Mouse (Mus musculus) lung, embryonic 16.5 days (tissue): ENCODE data around the gene Tyk2. TPM values are rescaled to one million over a fixed set of nuclear protein-coding genes. Genes with fewer than 3 reads are reported as not detected.

Source experiments
- ATAC-seq: fragments of 200-750 bp; cut with Nextera tagmentation; 2 replicates; pipeline ENCODE4 v1.8.0; 2017; ENCODE audit warnings: low read depth, mild to moderate bottlenecking, moderate library complexity
- H3K27ac ChIP-seq: fragments of 300-500 bp; sonication (generic); 2 replicates; pipeline ENCODE4 v1.5.1; 2014; ENCODE audit warnings: mild to moderate bottlenecking, control low read depth, low read length
- H3K27me3 ChIP-seq: fragments of 300-500 bp; sonication (generic); 2 replicates; pipeline ENCODE4 v1.6.1; 2014; ENCODE audit warnings: low read depth, low read length, mixed read lengths; ENCODE audit not compliant: control insufficient read depth, insufficient read depth
- H3K36me3 ChIP-seq: fragments of 300-500 bp; sonication (generic); 2 replicates; pipeline ENCODE4 v1.6.1; 2014; ENCODE audit warnings: low read length; ENCODE audit not compliant: control insufficient read depth, insufficient read depth
- H3K4me1 ChIP-seq: fragments of 300-500 bp; sonication (generic); replicated peaks from 2 replicates; pipeline ENCODE4 v1.6.1; 2014; ENCODE audit warnings: low read length, mixed read lengths; ENCODE audit not compliant: control insufficient read depth, insufficient read depth
- H3K4me2 ChIP-seq: fragments of 300-500 bp; sonication (generic); 2 replicates; pipeline ENCODE4 v1.6.1; 2014; ENCODE audit warnings: low read depth, low read length, control low read depth
- H3K4me3 ChIP-seq: fragments of 300-500 bp; sonication (generic); 2 replicates; pipeline ENCODE4 v1.5.1; 2014; ENCODE audit warnings: mild to moderate bottlenecking, low read length, control low read depth
- H3K9ac ChIP-seq: fragments of 300-500 bp; sonication (generic); 2 replicates; pipeline ENCODE4 v1.6.1; 2014; ENCODE audit warnings: low read length, control low read depth
- H3K9me3 ChIP-seq: fragments of 300-500 bp; sonication (generic); 2 replicates; pipeline ENCODE4 v1.6.1; 2016; ENCODE audit warnings: low read length; ENCODE audit not compliant: control insufficient read depth
- WGBS: fragments of 180-500 bp; shearing (Covaris S2); extraction: QIAGEN DNeasy Blood & Tissue Kit; methylation state at CpG from one replicate; pipeline ENCODE4 v1.1.7; 2014; 5-methylcytosine and 5-hydroxymethylcytosine counted together
- polyA plus RNA-seq: library from polyadenylated mRNA; unstranded; fragments of >200 nt; fragmentation: Nextera tagmentation; extraction: Ambion mirVana; gene quantifications from 2 replicates; pipeline ENCODE4 v1.2.1, GENCODE M21; 2015

The Tyk2 gene
- polyA plus RNA-seq, 1 experiment from 2014 or later, result 16.9 TPM

- Histone ChIP-seq H3K9ac (no peak overlapping the region), H3K4me1 (peaks cover 4% of the 10 kb centered on the region; the same call in 1 of the 2 replicates), H3K9me3 (no peaks in the 10 kb centered on the region), H3K27me3 (no peaks in the 10 kb centered on the region), H3K36me3 (peaks cover 8% of the 10 kb centered on the region; the same call in 1 of the 2 replicates), H3K27ac (no peak overlapping the region), H3K4me2 (no peak overlapping the region), H3K4me3 (no peak overlapping the region)
- no peak for ATAC-seq
- WGBS, result 80% methylated on average over 9 of the region's 9 CpGs
Observed at GRCm38 (mm10) chr9:21125502-21126258, 5.4 kb downstream of the Tyk2 start.

- no peaks in the 10 kb centered on the region for H3K9me3 ChIP-seq
- no peak overlapping the region for H3K27ac ChIP-seq
- H3K4me1 ChIP-seq, result no peaks in the 10 kb centered on the region
- H3K27me3 ChIP-seq, result no peaks in the 10 kb centered on the region
- H3K4me2 ChIP-seq, result no peak overlapping the region
- WGBS, result 79% methylated on average over 5 of the region's 5 CpGs
- H3K9ac ChIP-seq, result no peak overlapping the region
- peaks cover 8% of the 10 kb centered on the region; the same call in 1 of the 2 replicates for H3K36me3 ChIP-seq
- no peak overlapping the region for H3K4me3 ChIP-seq
- ATAC-seq, result no peak
Observed at GRCm38 (mm10) chr9:21124837-21125236, 6.2 kb downstream of the Tyk2 start.

- Histone ChIP-seq H3K9me3 (no peaks in the 10 kb centered on the region), H3K36me3 (peaks cover 5% of the 10 kb centered on the region; the same call in 1 of the 2 replicates), H3K27me3 (no peaks in the 10 kb centered on the region), H3K27ac (no peak overlapping the region), H3K9ac (no peak overlapping the region), H3K4me3 (no peak overlapping the region), H3K4me2 (no peak overlapping the region), H3K4me1 (no peaks in the 10 kb centered on the region)
- ATAC-seq, result no peak
- WGBS, result 84% methylated on average over 16 of the region's 16 CpGs
Observed at GRCm38 (mm10) chr9:21121483-21121882, 9.6 kb downstream of the Tyk2 start.

GRCm38 (mm10) chr9:21117073-21117472 lies 14.0 kb downstream of the Tyk2 start:
- Histone ChIP-seq H3K9ac (no peak overlapping the region), H3K27ac (no peak overlapping the region), H3K27me3 (no peaks in the 10 kb centered on the region), H3K36me3 (no peaks in the 10 kb centered on the region; the same call in 1 of the 2 replicates), H3K9me3 (no peaks in the 10 kb centered on the region), H3K4me1 (no peaks in the 10 kb centered on the region), H3K4me2 (no peak overlapping the region), H3K4me3 (no peak overlapping the region)
- ATAC-seq, result no peak
- WGBS, result 66% methylated on average over 6 of the region's 6 CpGs

GRCm38 (mm10) chr9:21115105-21115504 lies 15.9 kb downstream of the Tyk2 start:
- Histone ChIP-seq H3K27me3 (no peaks in the 10 kb centered on the region), H3K9me3 (no peaks in the 10 kb centered on the region), H3K4me1 (no peaks in the 10 kb centered on the region), H3K4me3 (no peak overlapping the region), H3K4me2 (no peak overlapping the region), H3K36me3 (no peaks in the 10 kb centered on the region; the same call in 1 of the 2 replicates), H3K9ac (no peak overlapping the region), H3K27ac (no peak overlapping the region)
- WGBS, result 74% methylated on average over 8 of the region's 8 CpGs
- no peak for ATAC-seq

GRCm38 (mm10) chr9:21114190-21114589 lies 16.9 kb downstream of the Tyk2 start:
- Histone ChIP-seq H3K4me1 (no peaks in the 10 kb centered on the region), H3K36me3 (no peaks in the 10 kb centered on the region; the same call in 1 of the 2 replicates), H3K9ac (no peak overlapping the region), H3K4me3 (no peak overlapping the region), H3K9me3 (no peaks in the 10 kb centered on the region), H3K4me2 (no peak overlapping the region), H3K27me3 (no peaks in the 10 kb centered on the region), H3K27ac (no peak overlapping the region)
- ATAC-seq, result 0 out of 2 replicates have a peak, but pooled peaks have one; percentile 15
- 78% methylated on average over 7 of the region's 7 CpGs for WGBS

GRCm38 (mm10) chr9:21113751-21114150 lies 17.3 kb downstream of the Tyk2 start:
- no peak overlapping the region for H3K9ac ChIP-seq
- H3K36me3 ChIP-seq, result no peaks in the 10 kb centered on the region; the same call in 1 of the 2 replicates
- H3K4me2 ChIP-seq, result no peak overlapping the region
- H3K4me3 ChIP-seq, result no peak overlapping the region
- no peaks in the 10 kb centered on the region for H3K27me3 ChIP-seq
- no peaks in the 10 kb centered on the region for H3K4me1 ChIP-seq
- no peaks in the 10 kb centered on the region for H3K9me3 ChIP-seq
- 81% methylated on average over 6 of the region's 6 CpGs for WGBS
- no peak for ATAC-seq
- H3K27ac ChIP-seq, result no peak overlapping the region

- no peak for ATAC-seq
- H3K4me1 ChIP-seq, result no peaks in the 10 kb centered on the region
- WGBS, result 46% methylated on average over 23 of the region's 23 CpGs
Observed at GRCm38 (mm10) chr9:21107607-21108237, 23.3 kb downstream of the Tyk2 start.

GRCm38 (mm10) chr9:21105760-21106564 lies 25.1 kb downstream of the Tyk2 start:
- H3K9ac ChIP-seq, result no peak overlapping the region
- H3K9me3 ChIP-seq, result no peaks in the 10 kb centered on the region
- no peak overlapping the region for H3K4me3 ChIP-seq
- H3K27me3 ChIP-seq, result no peaks in the 10 kb centered on the region
- no peak overlapping the region for H3K27ac ChIP-seq
- H3K4me2 ChIP-seq, result no peak overlapping the region
- no peaks in the 10 kb centered on the region for H3K4me1 ChIP-seq
- WGBS, result 66% methylated on average over 5 of the region's 5 CpGs
- H3K36me3 ChIP-seq, result no peaks in the 10 kb centered on the region
- no peak for ATAC-seq

More at GRCm38 (mm10) chr9:21107607-21108237, 23.3 kb downstream of the Tyk2 start:
- no peak overlapping the region for H3K4me2 ChIP-seq
- no peaks in the 10 kb centered on the region for H3K27me3 ChIP-seq
- H3K4me3 ChIP-seq, result no peak overlapping the region
- no peak overlapping the region for H3K27ac ChIP-seq
- H3K9me3 ChIP-seq, result no peaks in the 10 kb centered on the region
- H3K36me3 ChIP-seq, result no peaks in the 10 kb centered on the region
- H3K9ac ChIP-seq, result no peak overlapping the region
